Mouse (Mus musculus) E14TG2a.4 (cell line): ENCODE results near the gene Top2b.

Source experiments
- CTCF ChIP-seq: conservative IDR thresholded peaks from 2 replicates; pipeline ENCODE4 v1.5.1; 2014; ENCODE audit warnings: low read length
- NANOG ChIP-seq: IDR thresholded peaks from 2 replicates; pipeline ENCODE4 v1.6.1; 2014; ENCODE audit warnings: borderline replicate concordance, low read length, mixed read lengths
- POU5F1 ChIP-seq: IDR thresholded peaks from 2 replicates; pipeline ENCODE4 v1.6.1; 2014; ENCODE audit warnings: low read length, borderline replicate concordance

DNA sequence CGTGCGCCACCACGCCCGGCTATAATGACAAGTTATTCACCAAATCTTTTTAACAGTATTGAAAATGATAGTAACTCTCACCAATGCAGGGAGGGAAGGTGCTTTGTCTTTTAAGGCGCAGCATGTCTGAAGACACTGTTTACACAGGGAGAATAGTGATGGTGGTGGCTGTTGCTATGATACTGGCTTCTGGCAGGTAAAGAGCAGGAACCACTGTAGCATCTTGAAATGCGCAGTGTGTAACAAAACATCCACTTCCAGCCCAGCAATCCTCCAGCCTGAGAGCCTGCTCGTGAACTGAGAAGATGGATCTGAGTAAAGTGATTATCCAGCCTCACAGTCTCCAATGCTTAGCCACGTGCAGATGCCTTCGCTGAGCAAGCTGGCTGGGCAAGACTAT lies 17.5 kb upstream of the Top2b start:
- TF ChIP-seq CTCF (no peak), POU5F1 (no peak), NANOG (no peak)
